Mouse (Mus musculus) limb, embryonic 10.5 days (tissue): ENCODE measurements around the gene Fkbp9. TPM values are rescaled to one million over a fixed set of nuclear protein-coding genes. Genes with fewer than 3 reads are reported as not detected.
A peak's percentile ranks its signal among the peaks of the same experiment; 100 is the strongest.

Experiments used
- DNase-seq: peaks from one replicate; pipeline ENCODE4 v3.0.0-alpha.2; 2017; ENCODE audit warnings: low spot score
- H3K27ac ChIP-seq: fragments of 300-500 bp; sonication (generic); 2 replicates; pipeline ENCODE4 v1.5.1; 2016; ENCODE audit warnings: mild to moderate bottlenecking
- H3K27me3 ChIP-seq: fragments of 300-500 bp; sonication (generic); 2 replicates; pipeline ENCODE4 v1.6.1; 2016; ENCODE audit warnings: low read depth, mild to moderate bottlenecking; ENCODE audit not compliant: poor library complexity, severe bottlenecking
- H3K36me3 ChIP-seq: fragments of 300-500 bp; sonication (generic); 2 replicates; pipeline ENCODE4 v1.6.1; 2016; ENCODE audit warnings: mild to moderate bottlenecking, moderate library complexity
- H3K4me1 ChIP-seq: fragments of 300-500 bp; sonication (generic); 2 replicates; pipeline ENCODE4 v1.6.1; 2016
- H3K4me3 ChIP-seq: fragments of 300-500 bp; sonication (generic); 2 replicates; pipeline ENCODE4 v1.5.1; 2016; ENCODE audit warnings: mild to moderate bottlenecking, moderate library complexity
- H3K9me3 ChIP-seq: fragments of 300-500 bp; sonication (generic); replicated peaks from 2 replicates; pipeline ENCODE4 v1.6.1; 2016; ENCODE audit warnings: mild to moderate bottlenecking
- WGBS: fragments of 180-500 bp; shearing (Covaris S2); methylation state at CpG from one replicate; pipeline ENCODE4 v1.1.7; 2016; 5-methylcytosine and 5-hydroxymethylcytosine counted together
- polyA plus RNA-seq: library from polyadenylated mRNA; unstranded; fragments of >200 nt; fragmentation: Nextera tagmentation; extraction: Ambion mirVana; gene quantifications from 2 replicates; pipeline ENCODE4 v1.2.1, GENCODE M21; 2016

The Fkbp9 gene
- polyA plus RNA-seq, 1 experiment from 2014 or later = 65.4 TPM

DNA sequence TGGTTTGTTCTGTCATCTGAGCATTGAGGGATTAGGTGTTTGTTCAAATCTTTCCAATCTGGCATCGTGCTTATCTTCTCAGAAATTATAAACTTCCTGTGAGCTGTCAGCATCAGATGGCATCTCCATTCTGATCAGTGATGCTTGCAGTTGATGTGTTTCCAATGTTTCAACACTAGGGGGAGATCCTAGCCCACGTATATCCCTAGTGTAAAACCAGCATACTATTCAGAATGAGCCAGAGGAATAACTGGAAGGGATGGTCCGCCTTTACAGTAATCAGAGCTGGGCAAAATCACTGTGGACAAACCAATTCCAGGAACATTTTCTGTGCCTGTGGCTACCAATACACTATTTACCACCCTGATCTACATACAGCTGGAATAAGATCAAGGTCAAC, 23.2 kb upstream of the Fkbp9 start:
- no peaks in the 10 kb centered on the region for H3K27me3 ChIP-seq
- H3K4me1 ChIP-seq = no peaks in the 10 kb centered on the region
- DNase-seq = no peak
- no peaks in the 10 kb centered on the region for H3K9me3 ChIP-seq
- WGBS = 17% methylated on average over 3 of the region's 3 CpGs
- no peak overlapping the region for H3K27ac ChIP-seq
- no peaks in the 10 kb centered on the region for H3K36me3 ChIP-seq
- no peak overlapping the region for H3K4me3 ChIP-seq

DNA sequence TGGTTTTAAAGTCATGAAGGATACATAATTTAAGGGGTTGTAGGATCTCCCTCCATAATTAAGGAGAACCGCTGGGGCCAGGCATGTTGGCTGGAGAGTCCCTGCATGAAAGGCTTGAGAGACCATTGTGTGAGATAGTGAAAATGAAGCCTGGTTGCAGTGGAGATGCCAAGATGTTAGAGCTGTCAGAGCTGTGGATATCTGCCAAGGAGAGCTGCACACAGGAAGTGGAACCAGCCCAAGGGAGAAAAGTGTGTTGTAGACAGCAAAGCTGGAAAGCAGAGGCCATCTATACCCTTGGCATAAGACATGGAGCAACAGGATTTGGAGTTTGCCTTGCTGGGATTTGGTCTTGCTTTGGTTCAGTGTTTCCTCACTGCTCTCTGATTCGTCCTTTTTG, 18.5 kb upstream of the Fkbp9 start:
- H3K27me3 ChIP-seq = no peaks in the 10 kb centered on the region
- WGBS = 75% methylated on average over 2 of the region's 2 CpGs
- no peaks in the 10 kb centered on the region for H3K9me3 ChIP-seq
- no peak for DNase-seq
- H3K27ac ChIP-seq = no peak overlapping the region
- no peaks in the 10 kb centered on the region for H3K36me3 ChIP-seq
- H3K4me3 ChIP-seq = no peak overlapping the region
- no peaks in the 10 kb centered on the region for H3K4me1 ChIP-seq

DNA sequence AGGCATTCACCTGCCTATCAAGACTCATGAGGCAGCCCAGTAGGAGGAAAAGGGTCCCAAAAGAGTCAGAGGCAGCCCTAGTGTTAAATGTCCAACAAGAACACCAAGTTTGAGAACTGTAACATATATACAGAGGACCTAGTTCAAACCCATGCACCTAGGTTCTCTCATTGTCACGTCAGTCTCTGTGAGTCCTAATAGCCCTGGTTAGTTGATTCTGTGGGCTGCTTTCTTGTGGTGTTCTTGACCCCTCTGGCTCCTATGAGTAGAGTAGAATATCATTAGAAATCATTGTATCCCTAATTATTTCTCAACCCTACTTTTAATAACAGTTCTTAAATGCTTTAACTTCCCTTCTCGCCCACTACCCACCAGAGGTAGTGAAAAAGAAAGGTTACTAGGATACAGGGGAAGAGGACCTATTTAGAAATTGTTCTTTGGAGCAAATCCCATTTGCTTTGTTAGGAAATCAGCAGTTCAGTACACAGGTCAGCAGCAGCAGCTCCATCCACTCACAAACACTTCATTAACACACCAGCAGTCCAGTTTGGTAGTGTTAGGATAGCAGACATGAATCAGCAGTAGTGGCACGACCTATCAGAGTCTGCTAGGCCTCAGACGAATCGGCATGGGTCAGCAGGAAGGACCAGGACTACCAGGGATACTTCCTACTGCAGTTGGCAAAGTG, 13.3 kb upstream of the Fkbp9 start:
- Histone ChIP-seq H3K9me3 (no peaks in the 10 kb centered on the region), H3K27me3 (no peaks in the 10 kb centered on the region), H3K36me3 (no peaks in the 10 kb centered on the region), H3K4me1 (no peaks in the 10 kb centered on the region), H3K4me3 (no peak overlapping the region), H3K27ac (no peak overlapping the region)
- no peak for DNase-seq
- whole genome bisulfite sequencing = 82% methylated on average over 5 of the region's 5 CpGs

DNA sequence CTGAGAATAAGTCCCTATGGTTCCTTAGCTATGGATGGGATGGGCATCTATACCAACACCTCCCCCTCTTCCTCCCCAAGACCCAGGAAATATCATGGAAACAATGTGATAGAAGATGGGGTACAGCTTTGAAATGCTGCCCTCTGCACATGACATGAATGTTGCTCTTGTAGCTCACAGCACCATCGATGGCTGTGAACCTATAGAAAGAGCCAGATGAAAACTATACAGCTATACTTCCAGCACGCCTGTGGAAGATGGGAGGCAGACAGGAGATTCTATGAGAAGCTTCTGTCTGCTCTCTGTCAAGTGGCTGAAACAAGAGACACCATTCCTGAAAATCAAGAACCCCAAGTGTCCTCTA, 12.8 kb upstream of the Fkbp9 start:
- H3K27me3 ChIP-seq = no peaks in the 10 kb centered on the region
- H3K36me3 ChIP-seq = no peaks in the 10 kb centered on the region
- H3K27ac ChIP-seq = no peak overlapping the region
- H3K4me1 ChIP-seq = no peaks in the 10 kb centered on the region
- H3K9me3 ChIP-seq = no peaks in the 10 kb centered on the region
- WGBS = 93% methylated on average over 2 of the region's 2 CpGs
- no peak for DNase-seq
- no peak overlapping the region for H3K4me3 ChIP-seq

DNA sequence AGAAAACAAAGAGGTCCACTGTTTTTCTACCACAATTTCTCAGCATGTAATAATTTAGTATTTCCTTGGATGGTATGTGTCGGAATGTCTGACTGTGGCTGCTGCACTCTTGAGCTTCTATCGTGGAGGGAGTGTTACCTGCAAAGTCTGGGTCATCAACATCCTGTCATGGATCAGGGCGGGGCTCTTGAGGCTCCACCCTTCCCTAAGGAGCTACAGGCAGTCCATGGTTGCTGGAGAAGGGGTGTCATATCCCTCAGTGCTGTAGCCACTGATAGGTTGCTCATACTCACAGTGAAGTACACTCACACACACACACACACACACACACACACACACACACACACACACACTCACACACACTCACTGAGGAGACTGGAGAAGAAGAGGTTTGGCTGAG, 6.2 kb upstream of the Fkbp9 start:
- Histone ChIP-seq H3K27ac (no peak overlapping the region), H3K4me1 (no peaks in the 10 kb centered on the region), H3K36me3 (no peaks in the 10 kb centered on the region), H3K4me3 (no peak overlapping the region), H3K27me3 (no peaks in the 10 kb centered on the region), H3K9me3 (no peaks in the 10 kb centered on the region)
- DNase-seq = no peak
- 66% methylated on average over 3 of the region's 3 CpGs for WGBS

DNA sequence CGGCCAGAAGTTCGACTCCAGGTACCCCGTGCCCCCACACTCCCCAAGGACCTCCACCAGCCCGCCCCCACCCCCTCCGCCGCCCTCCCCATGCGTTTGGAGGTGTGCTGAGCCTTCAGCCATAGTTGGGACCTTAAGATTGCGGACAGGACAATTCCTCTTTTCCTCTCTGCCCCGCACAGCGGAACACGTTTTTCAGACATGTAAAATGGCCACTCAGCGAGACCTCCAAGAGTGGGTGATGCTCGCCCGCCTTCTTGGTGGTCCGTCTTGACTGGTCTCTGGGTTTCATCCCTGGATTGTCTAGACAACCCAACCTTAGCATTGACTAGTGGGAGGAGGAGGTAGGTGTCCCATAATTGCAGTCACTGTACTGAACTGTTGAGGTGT, 543 bp downstream of the Fkbp9 start:
- Histone ChIP-seq H3K36me3 (peaks cover 25% of the 10 kb centered on the region), H3K27me3 (no peaks in the 10 kb centered on the region), H3K9me3 (no peaks in the 10 kb centered on the region), H3K4me1 (peaks cover 3% of the 10 kb centered on the region; the same call in 1 of the 2 replicates), H3K27ac (peak overlapping the region; percentile 93), H3K4me3 (peak overlapping the region; percentile 76)
- no peak for DNase-seq
- WGBS = under 1% methylated on average over 15 of the region's 15 CpGs

DNA sequence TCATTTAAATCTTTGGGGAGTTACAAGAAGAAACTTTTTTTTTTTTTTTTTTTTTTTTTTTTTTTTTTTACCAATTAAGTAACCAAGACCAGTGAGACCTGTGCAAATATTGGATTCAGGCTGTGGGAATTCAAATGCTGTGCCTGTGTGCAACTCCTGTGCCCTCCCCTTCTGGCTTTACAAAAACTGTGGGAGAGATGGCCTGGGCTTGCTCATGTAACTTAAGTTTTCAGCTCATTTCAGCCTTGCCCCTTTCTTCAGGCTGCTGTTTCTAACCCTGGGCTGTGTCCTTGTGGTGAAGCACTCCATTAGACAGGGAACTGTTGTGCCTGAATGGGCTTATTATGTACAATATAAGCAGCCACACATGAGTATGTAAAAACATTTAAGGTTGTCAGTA, 971 bp downstream of the Fkbp9 start:
- H3K9me3 ChIP-seq = no peaks in the 10 kb centered on the region
- DNase-seq = no peak

DNA sequence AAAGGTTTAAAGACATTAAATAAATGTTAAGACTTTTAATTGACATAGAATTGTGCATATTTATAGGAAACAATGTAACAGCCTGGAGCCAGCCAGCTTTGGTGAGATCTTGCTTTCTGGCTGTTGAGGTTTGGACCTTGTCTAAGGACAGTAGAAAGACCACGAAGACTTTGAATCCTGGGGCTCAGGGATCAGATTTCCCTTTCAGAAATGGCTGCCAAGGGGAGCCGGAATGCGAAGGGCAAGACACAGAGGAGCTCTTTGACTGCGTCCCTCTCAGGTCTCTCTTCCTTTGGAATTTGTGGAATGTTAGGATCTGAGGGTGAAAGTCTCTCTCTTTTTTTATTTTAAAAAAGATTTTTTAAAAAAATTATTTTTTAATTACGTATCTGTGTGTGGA, 2.9 kb downstream of the Fkbp9 start:
- Histone ChIP-seq H3K4me1 (peaks cover 3% of the 10 kb centered on the region; the same call in 1 of the 2 replicates), H3K9me3 (no peaks in the 10 kb centered on the region), H3K4me3 (no peak overlapping the region), H3K27ac (no peak overlapping the region), H3K27me3 (no peaks in the 10 kb centered on the region), H3K36me3 (peaks cover 34% of the 10 kb centered on the region)
- WGBS = 68% methylated on average over 5 of the region's 5 CpGs
- no peak for DNase-seq

More for the DNA sequence above, 971 bp downstream of the Fkbp9 start:
- H3K36me3 ChIP-seq = peaks cover 27% of the 10 kb centered on the region
- no peak overlapping the region for H3K27ac ChIP-seq
- H3K4me3 ChIP-seq = peak overlapping the region; percentile 76
- peaks cover 3% of the 10 kb centered on the region; the same call in 1 of the 2 replicates for H3K4me1 ChIP-seq
- no peaks in the 10 kb centered on the region for H3K27me3 ChIP-seq

DNA sequence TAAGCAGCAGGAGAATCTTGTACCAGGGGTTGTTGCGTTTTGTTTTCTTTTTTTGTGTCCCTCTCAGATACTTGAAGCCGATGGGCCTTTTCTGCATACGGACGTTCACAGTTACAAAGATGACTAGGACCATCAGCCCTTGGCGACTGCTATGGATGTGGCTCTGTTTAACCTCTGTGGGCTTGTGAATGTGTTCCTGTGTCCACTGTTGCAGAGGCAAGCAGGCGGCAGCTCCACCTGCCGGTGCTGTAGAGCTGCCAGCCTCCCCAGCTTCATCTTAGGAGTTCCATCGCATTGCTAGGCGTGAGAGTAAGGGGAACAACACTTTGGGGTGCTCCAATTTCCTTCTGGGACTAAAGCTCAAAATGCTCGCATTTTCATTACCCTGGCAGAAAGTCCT, 3.7 kb downstream of the Fkbp9 start:
- H3K36me3 ChIP-seq = peaks cover 36% of the 10 kb centered on the region
- no peak overlapping the region for H3K27ac ChIP-seq
- no peaks in the 10 kb centered on the region for H3K27me3 ChIP-seq
- WGBS = 90% methylated on average over 10 of the region's 10 CpGs
- H3K4me3 ChIP-seq = no peak overlapping the region
- H3K4me1 ChIP-seq = peaks cover 3% of the 10 kb centered on the region; the same call in 1 of the 2 replicates
- DNase-seq = no peak
- H3K9me3 ChIP-seq = no peaks in the 10 kb centered on the region

DNA sequence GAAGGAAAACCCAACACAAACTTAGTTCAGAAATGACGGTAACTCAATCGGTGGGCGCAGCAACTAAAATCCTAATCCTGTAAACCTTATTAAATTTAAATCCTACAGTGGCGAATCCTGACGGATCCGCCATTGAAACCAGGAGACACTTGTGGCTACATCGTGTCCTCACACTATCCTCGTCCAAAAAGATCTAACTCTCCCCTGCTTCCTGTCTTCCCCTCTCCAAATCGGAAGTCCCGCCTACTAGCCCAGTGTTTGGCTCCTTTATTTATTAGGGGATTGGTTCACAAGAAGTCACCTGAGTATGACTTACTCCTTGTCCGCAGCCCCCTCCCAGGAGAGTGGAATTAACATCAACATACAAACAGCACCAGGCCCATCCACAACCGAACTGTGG, 5.3 kb downstream of the Fkbp9 start:
- WGBS = 96% methylated on average over 12 of the region's 12 CpGs
- no peak overlapping the region for H3K4me3 ChIP-seq
- no peaks in the 10 kb centered on the region for H3K9me3 ChIP-seq
- H3K27ac ChIP-seq = no peak overlapping the region
- no peak for DNase-seq
- H3K4me1 ChIP-seq = peaks cover 3% of the 10 kb centered on the region; the same call in 1 of the 2 replicates
- no peaks in the 10 kb centered on the region for H3K27me3 ChIP-seq
- peaks cover 38% of the 10 kb centered on the region for H3K36me3 ChIP-seq

DNA sequence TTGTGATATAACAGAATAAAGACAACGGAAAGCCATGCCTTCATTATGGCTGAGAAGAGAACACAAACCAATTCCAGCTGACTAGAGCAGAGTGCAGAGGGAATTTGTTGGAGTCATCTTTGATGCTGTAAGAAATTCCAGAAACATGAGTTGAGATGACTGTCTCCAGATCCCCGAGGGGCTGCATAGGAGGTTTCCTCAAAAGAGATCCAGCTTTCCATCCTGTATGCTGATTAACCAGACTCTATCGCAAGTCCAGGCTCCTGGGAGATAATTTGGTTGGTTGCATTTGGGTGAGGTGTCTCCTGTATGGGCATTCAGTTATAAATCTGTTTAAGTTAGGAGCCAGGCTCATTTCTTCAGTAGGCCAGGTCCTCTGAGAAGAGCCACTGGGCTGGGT, 5.8 kb downstream of the Fkbp9 start:
- 88% methylated on average over 3 of the region's 3 CpGs for WGBS
- Histone ChIP-seq H3K4me1 (no peaks in the 10 kb centered on the region), H3K9me3 (no peaks in the 10 kb centered on the region), H3K27ac (no peak overlapping the region), H3K36me3 (peaks cover 38% of the 10 kb centered on the region), H3K27me3 (no peaks in the 10 kb centered on the region), H3K4me3 (no peak overlapping the region)
- no peak for DNase-seq

DNA sequence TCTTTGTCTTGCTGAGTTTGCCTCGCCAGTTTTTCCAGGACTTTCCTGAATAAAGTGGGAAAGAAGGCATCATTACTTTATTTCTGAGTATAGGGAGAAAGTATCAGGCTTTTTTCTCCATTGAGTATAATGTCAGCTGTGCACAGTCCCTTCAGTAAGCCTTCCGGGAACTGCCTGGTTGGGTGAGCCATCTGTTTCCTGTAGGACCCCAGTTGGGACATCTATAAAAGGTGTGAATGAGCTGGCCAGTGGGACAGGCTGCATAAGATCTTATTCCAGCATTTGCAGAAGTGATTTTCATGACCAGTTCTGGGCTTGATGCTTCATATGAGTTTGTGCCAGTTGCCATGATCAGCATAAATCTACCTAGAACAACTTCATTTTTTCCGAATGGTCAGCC, 11.4 kb downstream of the Fkbp9 start:
- Histone ChIP-seq H3K27ac (no peak overlapping the region), H3K27me3 (no peaks in the 10 kb centered on the region), H3K4me3 (no peak overlapping the region), H3K9me3 (no peaks in the 10 kb centered on the region), H3K4me1 (no peaks in the 10 kb centered on the region), H3K36me3 (peaks cover 14% of the 10 kb centered on the region)
- no peak for DNase-seq
- WGBS = 87% methylated on average over 3 of the region's 3 CpGs

DNA sequence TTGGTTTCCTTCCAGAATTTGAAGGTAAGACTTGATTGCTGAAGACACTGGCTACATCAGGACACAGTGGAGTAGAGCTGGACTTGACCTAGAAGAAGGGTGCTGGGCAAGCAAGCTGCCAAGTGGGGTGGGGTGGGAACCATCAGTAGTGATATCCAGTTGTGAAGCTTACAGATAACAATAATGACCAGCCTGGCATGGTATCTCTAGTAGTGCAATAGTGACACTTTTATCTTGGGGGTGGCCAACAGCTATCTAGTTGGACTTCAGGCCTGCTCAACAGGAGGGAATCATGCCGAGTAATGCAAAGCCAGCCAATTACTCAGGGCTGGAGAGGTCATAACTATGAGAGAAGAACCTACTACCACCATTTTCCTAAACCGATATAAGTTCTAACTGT, 12.5 kb downstream of the Fkbp9 start:
- no peaks in the 10 kb centered on the region for H3K4me1 ChIP-seq
- 94% methylated on average over 2 of the region's 2 CpGs for WGBS
- no peaks in the 10 kb centered on the region for H3K27me3 ChIP-seq
- no peak for DNase-seq
- H3K4me3 ChIP-seq = no peak overlapping the region
- H3K9me3 ChIP-seq = no peaks in the 10 kb centered on the region
- no peak overlapping the region for H3K27ac ChIP-seq
- H3K36me3 ChIP-seq = peaks cover 9% of the 10 kb centered on the region; the same call in 1 of the 2 replicates

DNA sequence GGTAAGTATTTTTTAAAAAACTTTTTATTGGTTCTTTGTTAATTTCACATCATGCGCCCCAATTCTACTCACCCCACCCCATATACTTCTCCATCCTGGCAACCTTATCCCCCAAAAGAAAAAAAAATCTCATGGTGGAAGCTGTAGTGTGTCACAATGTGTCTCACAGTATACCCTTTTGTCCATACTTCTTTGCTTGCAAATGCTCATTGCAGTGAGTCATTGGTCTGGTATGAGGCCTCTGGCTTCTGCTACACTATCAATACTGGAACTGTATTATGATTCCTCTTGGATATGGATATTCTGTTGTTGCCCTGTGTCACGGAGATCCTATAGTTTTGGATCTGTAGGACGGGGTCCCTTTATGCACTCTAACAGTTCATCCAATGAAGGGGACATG, 17.1 kb downstream of the Fkbp9 start:
- H3K4me1 ChIP-seq = no peaks in the 10 kb centered on the region
- H3K27me3 ChIP-seq = no peaks in the 10 kb centered on the region
- H3K4me3 ChIP-seq = no peak overlapping the region
- 93% methylated on average over 3 of the region's 3 CpGs for WGBS
- no peak for DNase-seq
- H3K27ac ChIP-seq = no peak overlapping the region
- H3K36me3 ChIP-seq = peaks cover 37% of the 10 kb centered on the region
- no peaks in the 10 kb centered on the region for H3K9me3 ChIP-seq
